Mouse (Mus musculus): ENCODE data around the gene Dgcr2.

Gene Dgcr2

GRCm38 (mm10) chr16:17911052-17911595 lies 12.8 kb upstream of the Dgcr2 start, which contains the start of gene Ess2:
Ess2 (minus strand) TSS chr16:17911348.
- peak; percentile 92 for DNase-seq (ENCODE audit: low read depth, low spot score)

- DNase-seq (ENCODE audit: low read depth, low spot score), result no peak
Observed at GRCm38 (mm10) chr16:17896091-17896490, 2.3 kb downstream of the Dgcr2 start.

- DNase-seq (ENCODE audit: low read depth, low spot score), result no peak
Observed at GRCm38 (mm10) chr16:17893923-17894322, 4.4 kb downstream of the Dgcr2 start, which contains the start of gene Tssk1. Tssk1 (plus strand) TSS chr16:17894223.

- DNase-seq (ENCODE audit: low read depth, low spot score), result no peak
Observed at GRCm38 (mm10) chr16:17892606-17893005, 5.8 kb downstream of the Dgcr2 start.

- peak; percentile 99 for DNase-seq (ENCODE audit: low read depth, low spot score)
Observed at GRCm38 (mm10) chr16:17891567-17891959, 6.8 kb downstream of the Dgcr2 start, which contains the start of gene Gm20518. Gm20518 (minus strand) TSS chr16:17891671.

GRCm38 (mm10) chr16:17890917-17891566 lies 7.3 kb downstream of the Dgcr2 start:
- DNase-seq (ENCODE audit: low read depth, low spot score), result peak; percentile 35

GRCm38 (mm10) chr16:17890342-17890727 lies 8.0 kb downstream of the Dgcr2 start:
- no peak for DNase-seq (ENCODE audit: low read depth, low spot score)

GRCm38 (mm10) chr16:17889689-17890341 lies 8.5 kb downstream of the Dgcr2 start:
- no peak for DNase-seq (ENCODE audit: low read depth, low spot score)

- DNase-seq (ENCODE audit: low read depth, low spot score), result no peak
Observed at GRCm38 (mm10) chr16:17884116-17884515, 14.2 kb downstream of the Dgcr2 start.

- no peak for DNase-seq (ENCODE audit: low read depth, low spot score)
Observed at GRCm38 (mm10) chr16:17882196-17882595, 16.2 kb downstream of the Dgcr2 start.

GRCm38 (mm10) chr16:17879571-17879970 lies 18.8 kb downstream of the Dgcr2 start:
- no peak for DNase-seq (ENCODE audit: low read depth, low spot score)

- no peak for DNase-seq (ENCODE audit: low read depth, low spot score)
Observed at GRCm38 (mm10) chr16:17876096-17876495, 22.3 kb downstream of the Dgcr2 start.

GRCm38 (mm10) chr16:17875174-17875573 lies 23.2 kb downstream of the Dgcr2 start:
- no peak for DNase-seq (ENCODE audit: low read depth, low spot score)

- no peak for DNase-seq (ENCODE audit: low read depth, low spot score)
Observed at GRCm38 (mm10) chr16:17872995-17873394, 25.4 kb downstream of the Dgcr2 start.

- DNase-seq (ENCODE audit: low read depth, low spot score), result no peak
Observed at GRCm38 (mm10) chr16:17871248-17871647, 27.1 kb downstream of the Dgcr2 start.

- DNase-seq (ENCODE audit: low read depth, low spot score), result no peak
Observed at GRCm38 (mm10) chr16:17865770-17866169, 32.6 kb downstream of the Dgcr2 start.

- no peak for DNase-seq (ENCODE audit: low read depth, low spot score)
Observed at GRCm38 (mm10) chr16:17865293-17865692, 33.1 kb downstream of the Dgcr2 start.

- DNase-seq (ENCODE audit: low read depth, low spot score), result no peak
Observed at GRCm38 (mm10) chr16:17858592-17858991, 39.8 kb downstream of the Dgcr2 start.

GRCm38 (mm10) chr16:17857157-17857556 lies 41.2 kb downstream of the Dgcr2 start:
- DNase-seq (ENCODE audit: low read depth, low spot score), result no peak

- no peak for DNase-seq (ENCODE audit: low read depth, low spot score)
Observed at GRCm38 (mm10) chr16:17853263-17853662, 45.1 kb downstream of the Dgcr2 start.

GRCm38 (mm10) chr16:17851860-17852259 lies 46.5 kb downstream of the Dgcr2 start:
- no peak for DNase-seq (ENCODE audit: low read depth, low spot score)

- no peak for DNase-seq (ENCODE audit: low read depth, low spot score)
Observed at GRCm38 (mm10) chr16:17851331-17851730, 47.0 kb downstream of the Dgcr2 start.

GRCm38 (mm10) chr16:17849486-17849885 lies 48.9 kb downstream of the Dgcr2 start:
- DNase-seq (ENCODE audit: low read depth, low spot score), result no peak

All from embryo, embryonic 11.5 days (tissue).